Mouse (Mus musculus): Measurements from ENCODE around the gene Lmod2.

Gene Lmod2

GRCm38 (mm10) chr6:24597500-24597899 is at the start of gene Lmod2:
TSS of gene Lmod2 (plus strand) at chr6:24597762.
- TF ChIP-seq GATA4 (IDR thresholded peaks at IDR 0.05; ENCODE audit: insufficient replicate concordance, low read length), result no peak

GRCm38 (mm10) chr6:24549801-24550200 is 47.8 kb upstream of the Lmod2 start:
- TF ChIP-seq GATA4 (IDR thresholded peaks at IDR 0.05; ENCODE audit: insufficient replicate concordance, low read length), result no peak

GRCm38 (mm10) chr6:24552046-24552445 is 45.5 kb upstream of the Lmod2 start:
- no peak for TF ChIP-seq GATA4 (IDR thresholded peaks at IDR 0.05; ENCODE audit: insufficient replicate concordance, low read length)

- no peak for TF ChIP-seq GATA4 (IDR thresholded peaks at IDR 0.05; ENCODE audit: insufficient replicate concordance, low read length)
These were observed 43.0 kb upstream of the Lmod2 start for GRCm38 (mm10) chr6:24554427-24555086.

GRCm38 (mm10) chr6:24555488-24555887 is 42.1 kb upstream of the Lmod2 start:
- TF ChIP-seq GATA4 (IDR thresholded peaks at IDR 0.05; ENCODE audit: insufficient replicate concordance, low read length), result no peak

GRCm38 (mm10) chr6:24564081-24564480 is 33.5 kb upstream of the Lmod2 start:
- TF ChIP-seq GATA4 (IDR thresholded peaks at IDR 0.05; ENCODE audit: insufficient replicate concordance, low read length), result no peak

GRCm38 (mm10) chr6:24564886-24565285 is 32.7 kb upstream of the Lmod2 start:
- TF ChIP-seq GATA4 (IDR thresholded peaks at IDR 0.05; ENCODE audit: insufficient replicate concordance, low read length), result no peak

- no peak for TF ChIP-seq GATA4 (IDR thresholded peaks at IDR 0.05; ENCODE audit: insufficient replicate concordance, low read length)
These were observed 28.6 kb upstream of the Lmod2 start for GRCm38 (mm10) chr6:24568963-24569362.

GRCm38 (mm10) chr6:24569711-24570110 is 27.9 kb upstream of the Lmod2 start:
- TF ChIP-seq GATA4 (IDR thresholded peaks at IDR 0.05; ENCODE audit: insufficient replicate concordance, low read length), result no peak

- TF ChIP-seq GATA4 (IDR thresholded peaks at IDR 0.05; ENCODE audit: insufficient replicate concordance, low read length), result no peak
These were observed 27.3 kb upstream of the Lmod2 start for GRCm38 (mm10) chr6:24570278-24570677.

- peak; percentile 70; the same call in 1 of the 2 replicates for TF ChIP-seq GATA4 (IDR thresholded peaks at IDR 0.05; ENCODE audit: insufficient replicate concordance, low read length)
These were observed 26.4 kb upstream of the Lmod2 start for GRCm38 (mm10) chr6:24571126-24571525.

GRCm38 (mm10) chr6:24572431-24572830 is 25.1 kb upstream of the Lmod2 start:
- TF ChIP-seq GATA4 (IDR thresholded peaks at IDR 0.05; ENCODE audit: insufficient replicate concordance, low read length), result no peak

- no peak for TF ChIP-seq GATA4 (IDR thresholded peaks at IDR 0.05; ENCODE audit: insufficient replicate concordance, low read length)
These were observed 24.2 kb upstream of the Lmod2 start for GRCm38 (mm10) chr6:24573319-24573718.

- no peak for TF ChIP-seq GATA4 (IDR thresholded peaks at IDR 0.05; ENCODE audit: insufficient replicate concordance, low read length)
These were observed 14.1 kb upstream of the Lmod2 start for GRCm38 (mm10) chr6:24583456-24583855.

GRCm38 (mm10) chr6:24585431-24586310 is 11.9 kb upstream of the Lmod2 start:
- no peak for TF ChIP-seq GATA4 (IDR thresholded peaks at IDR 0.05; ENCODE audit: insufficient replicate concordance, low read length)

GRCm38 (mm10) chr6:24586885-24587284 is 10.7 kb upstream of the Lmod2 start:
- TF ChIP-seq GATA4 (IDR thresholded peaks at IDR 0.05; ENCODE audit: insufficient replicate concordance, low read length), result no peak
